Mouse (Mus musculus): ENCODE measurements at regions not wholly inside any gene's neighbourhood (a gene's known extent, or its start where the extent isn't known, plus 50 kb on each side); places are given as distances from the start of the nearest gene placed in this dataset.
A peak's percentile ranks its signal among the peaks of the same experiment; 100 is the strongest.

DNA sequence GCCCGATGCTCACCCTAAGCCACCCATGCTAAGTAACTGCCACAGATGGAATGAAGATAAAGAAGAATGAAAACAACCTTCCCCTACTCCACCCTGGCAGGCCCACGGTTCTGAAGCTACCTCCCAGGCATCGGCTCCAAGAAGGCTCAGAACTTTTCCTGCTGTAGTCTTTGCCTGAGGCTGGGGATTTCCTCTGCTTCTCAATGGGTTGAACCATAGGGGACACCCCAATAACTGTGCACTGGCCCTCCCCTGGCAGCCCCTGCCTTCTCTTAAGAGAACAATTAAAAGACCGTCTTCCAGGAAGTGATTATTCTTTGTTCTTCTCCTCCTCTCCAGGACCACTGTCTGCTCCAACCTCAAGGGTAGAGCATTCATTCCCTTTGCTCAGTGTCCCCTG is 191.9 kb downstream of the Maf start:
- Histone ChIP-seq H3K9ac (no peak overlapping the region), H3K9me3 (no peaks in the 10 kb centered on the region), H3K27me3 (no peaks in the 10 kb centered on the region), H3K27ac (no peak overlapping the region), H3K4me1 (no peaks in the 10 kb centered on the region), H3K36me3 (no peaks in the 10 kb centered on the region), H3K4me2 (no peak overlapping the region), H3K4me3 (no peak overlapping the region)
- ATAC-seq (ENCODE audit: borderline replicate concordance, extremely low read depth, low FRiP score, low TSS enrichment) = no peak
- WGBS = 53% methylated on average over 4 of the region's 4 CpGs

- no peaks in the 10 kb centered on the region for H3K4me1 ChIP-seq
- no peak overlapping the region for H3K4me2 ChIP-seq
- 63% methylated on average over 3 of the region's 3 CpGs for WGBS
- H3K9me3 ChIP-seq = no peaks in the 10 kb centered on the region
- H3K36me3 ChIP-seq = no peaks in the 10 kb centered on the region
- no peak overlapping the region for H3K27ac ChIP-seq
- no peak overlapping the region for H3K9ac ChIP-seq
- ATAC-seq (ENCODE audit: borderline replicate concordance, extremely low read depth, low FRiP score, low TSS enrichment) = no peak
- H3K27me3 ChIP-seq = no peaks in the 10 kb centered on the region
- H3K4me3 ChIP-seq = no peak overlapping the region
These were observed 193.1 kb downstream of the Maf start for GRCm38 (mm10) chr8:115514485-115514884.

DNA sequence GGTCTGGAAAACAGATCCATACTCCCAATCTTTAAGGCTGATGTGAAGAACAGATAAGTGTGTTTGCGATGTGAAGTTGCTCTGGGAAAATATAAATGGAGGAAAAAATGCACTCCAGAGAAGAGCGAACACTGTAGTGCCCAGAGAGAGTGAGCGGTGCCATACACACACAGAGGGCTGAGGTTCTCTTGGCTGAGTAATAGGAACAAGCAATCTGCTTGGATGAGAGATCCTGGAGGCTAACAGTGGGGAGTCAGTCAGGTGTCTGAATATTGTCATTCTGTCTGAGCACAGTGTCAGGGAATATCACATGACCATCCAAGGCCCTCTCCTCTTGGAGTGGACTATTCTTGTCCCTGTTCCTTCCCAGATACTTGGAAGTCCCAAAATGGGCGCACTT is 200.4 kb downstream of the Maf start:
- 83% methylated on average over 4 of the region's 4 CpGs for WGBS
- H3K9me3 ChIP-seq = no peaks in the 10 kb centered on the region
- H3K4me3 ChIP-seq = no peak overlapping the region
- no peak for ATAC-seq (ENCODE audit: borderline replicate concordance, extremely low read depth, low FRiP score, low TSS enrichment)
- no peaks in the 10 kb centered on the region for H3K36me3 ChIP-seq
- H3K4me2 ChIP-seq = no peak overlapping the region
- H3K27me3 ChIP-seq = no peaks in the 10 kb centered on the region
- H3K27ac ChIP-seq = no peak overlapping the region
- H3K9ac ChIP-seq = no peak overlapping the region
- H3K4me1 ChIP-seq = no peaks in the 10 kb centered on the region

- no peak for ATAC-seq (ENCODE audit: borderline replicate concordance, extremely low read depth, low FRiP score, low TSS enrichment)
- H3K4me2 ChIP-seq = no peak overlapping the region
- no peaks in the 10 kb centered on the region for H3K4me1 ChIP-seq
- no peaks in the 10 kb centered on the region for H3K9me3 ChIP-seq
- no peaks in the 10 kb centered on the region for H3K36me3 ChIP-seq
- 63% methylated on average over 10 of the region's 10 CpGs for WGBS
- no peaks in the 10 kb centered on the region for H3K27me3 ChIP-seq
- H3K9ac ChIP-seq = no peak overlapping the region
- H3K27ac ChIP-seq = no peak overlapping the region
- H3K4me3 ChIP-seq = no peak overlapping the region
These were observed 200.9 kb downstream of the Maf start for GRCm38 (mm10) chr8:115506741-115507140.

DNA sequence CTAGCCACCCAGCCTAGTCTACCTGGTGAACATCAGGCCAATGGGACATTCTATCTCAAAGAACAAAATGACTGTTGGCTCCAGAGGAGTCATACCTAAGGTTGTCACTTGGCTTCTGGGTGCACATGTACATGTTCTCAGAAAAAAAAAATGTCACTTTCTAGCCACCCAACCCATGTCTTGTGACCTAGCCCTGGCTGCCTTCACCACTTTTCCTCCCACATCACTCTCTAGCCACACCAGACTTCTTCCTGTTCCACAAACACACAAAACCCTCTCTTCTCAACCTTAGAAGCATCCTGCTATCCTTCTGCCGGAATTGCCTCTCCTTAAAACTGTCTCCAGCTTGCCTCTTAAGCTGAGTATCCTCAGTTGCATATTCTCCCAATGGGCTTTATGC is 211.6 kb downstream of the Maf start:
- H3K9me3 ChIP-seq = no peaks in the 10 kb centered on the region
- H3K27me3 ChIP-seq = no peaks in the 10 kb centered on the region
- H3K4me2 ChIP-seq = no peak overlapping the region
- H3K27ac ChIP-seq = no peak overlapping the region
- ATAC-seq (ENCODE audit: borderline replicate concordance, extremely low read depth, low FRiP score, low TSS enrichment) = no peak
- H3K36me3 ChIP-seq = no peaks in the 10 kb centered on the region
- no peaks in the 10 kb centered on the region for H3K4me1 ChIP-seq
- 79% methylated on average over 1 of the region's 1 CpGs for WGBS
- H3K4me3 ChIP-seq = no peak overlapping the region
- no peak overlapping the region for H3K9ac ChIP-seq

DNA sequence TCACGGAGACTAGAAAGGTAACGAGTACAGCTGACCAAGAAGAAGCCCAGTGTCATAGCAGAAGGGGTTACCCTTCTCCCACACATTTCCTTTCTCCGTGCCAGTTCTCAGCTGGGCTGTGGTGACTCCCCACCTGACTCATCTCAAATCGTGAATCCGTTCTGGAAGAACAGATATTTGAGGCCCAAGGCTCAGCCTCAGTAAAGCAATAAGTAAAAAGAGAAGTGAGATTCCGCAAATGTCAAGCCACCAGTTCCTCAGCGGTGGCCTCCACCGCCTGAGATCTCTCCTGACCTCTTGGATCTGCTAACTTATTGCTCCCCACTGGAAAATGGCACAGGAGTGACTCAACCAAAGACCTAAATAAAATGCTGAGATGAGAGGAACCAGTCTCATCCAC is 213.2 kb downstream of the Maf start:
- no peaks in the 10 kb centered on the region for H3K9me3 ChIP-seq
- H3K4me1 ChIP-seq = no peaks in the 10 kb centered on the region
- no peak for ATAC-seq (ENCODE audit: borderline replicate concordance, extremely low read depth, low FRiP score, low TSS enrichment)
- H3K27ac ChIP-seq = no peak overlapping the region
- 84% methylated on average over 8 of the region's 8 CpGs for WGBS
- no peak overlapping the region for H3K4me3 ChIP-seq
- no peaks in the 10 kb centered on the region for H3K27me3 ChIP-seq
- H3K36me3 ChIP-seq = no peaks in the 10 kb centered on the region
- no peak overlapping the region for H3K9ac ChIP-seq
- no peak overlapping the region for H3K4me2 ChIP-seq

DNA sequence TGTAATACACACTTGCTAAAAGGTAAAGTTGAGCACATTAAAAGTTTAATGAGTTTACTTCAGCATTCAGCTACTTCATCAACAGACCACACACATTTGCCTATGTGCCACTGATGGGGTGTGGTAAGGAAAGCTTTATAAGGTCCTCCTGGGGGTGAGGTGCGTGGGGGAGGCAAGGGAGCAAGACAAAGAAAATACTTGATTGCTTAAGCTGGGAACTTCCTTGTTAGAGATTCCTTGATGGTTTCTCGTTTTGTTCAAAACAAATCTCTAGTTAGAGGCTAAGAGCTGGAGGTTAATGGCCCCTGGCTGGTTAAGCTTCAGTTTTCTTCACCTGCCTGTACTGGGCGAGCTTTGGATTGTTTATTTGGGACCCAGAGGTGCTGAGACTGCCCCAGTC is 220.7 kb downstream of the Maf start:
- Histone ChIP-seq H3K36me3 (no peaks in the 10 kb centered on the region), H3K27me3 (no peaks in the 10 kb centered on the region)
- 37% methylated on average over 3 of the region's 3 CpGs for WGBS

GRCm38 (mm10) chr8:115481136-115481535 is 226.5 kb downstream of the Maf start:
- 52% methylated on average over 7 of the region's 7 CpGs for WGBS
- ATAC-seq (ENCODE audit: borderline replicate concordance, extremely low read depth, low FRiP score, low TSS enrichment) = no peak

More for the DNA sequence above, 220.7 kb downstream of the Maf start:
- Histone ChIP-seq H3K4me1 (no peaks in the 10 kb centered on the region), H3K4me2 (no peak overlapping the region), H3K9me3 (no peaks in the 10 kb centered on the region), H3K9ac (no peak overlapping the region), H3K27ac (no peak overlapping the region), H3K4me3 (no peak overlapping the region)
- ATAC-seq (ENCODE audit: borderline replicate concordance, extremely low read depth, low FRiP score, low TSS enrichment) = no peak

GRCm38 (mm10) chr8:115478406-115479060 is 229.1 kb downstream of the Maf start:
- H3K4me3 ChIP-seq = no peak overlapping the region
- H3K9ac ChIP-seq = no peak overlapping the region
- no peaks in the 10 kb centered on the region for H3K9me3 ChIP-seq
- H3K36me3 ChIP-seq = no peaks in the 10 kb centered on the region
- 44% methylated on average over 11 of the region's 11 CpGs for WGBS
- no peak overlapping the region for H3K27ac ChIP-seq
- no peak overlapping the region for H3K4me2 ChIP-seq
- no peaks in the 10 kb centered on the region for H3K4me1 ChIP-seq
- peak; percentile 51; the same call in 1 of the 2 replicates for ATAC-seq (ENCODE audit: borderline replicate concordance, extremely low read depth, low FRiP score, low TSS enrichment)
- H3K27me3 ChIP-seq = no peaks in the 10 kb centered on the region; the same call in 1 of the 2 replicates

More at GRCm38 (mm10) chr8:115481136-115481535, 226.5 kb downstream of the Maf start:
- Histone ChIP-seq H3K9me3 (no peaks in the 10 kb centered on the region), H3K4me1 (no peaks in the 10 kb centered on the region), H3K27me3 (no peaks in the 10 kb centered on the region; the same call in 1 of the 2 replicates), H3K4me3 (no peak overlapping the region), H3K36me3 (no peaks in the 10 kb centered on the region), H3K9ac (no peak overlapping the region), H3K4me2 (no peak overlapping the region), H3K27ac (no peak overlapping the region)

DNA sequence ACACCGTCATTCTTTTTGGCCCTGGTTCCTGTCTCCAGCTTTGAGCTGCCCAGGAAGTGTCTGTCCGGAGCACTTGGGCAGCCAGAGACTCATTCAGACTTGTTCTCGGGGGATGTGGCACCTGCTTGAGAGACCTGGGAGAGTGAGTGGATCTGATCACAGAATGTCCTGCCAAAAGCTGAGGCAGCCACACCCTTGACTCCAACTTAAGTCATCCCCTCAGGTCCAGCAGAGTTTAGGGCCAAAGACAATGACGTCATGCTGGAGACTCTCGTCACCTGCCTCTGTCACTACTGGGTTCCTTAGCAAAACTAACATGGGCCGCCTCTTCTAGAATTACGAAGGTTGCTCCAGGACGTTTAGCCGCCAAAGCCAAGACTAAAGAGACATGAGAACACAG is 231.5 kb downstream of the Maf start:
- H3K36me3 ChIP-seq = no peaks in the 10 kb centered on the region
- no peak for ATAC-seq (ENCODE audit: borderline replicate concordance, extremely low read depth, low FRiP score, low TSS enrichment)
- H3K27ac ChIP-seq = no peak overlapping the region
- H3K27me3 ChIP-seq = no peaks in the 10 kb centered on the region; the same call in 1 of the 2 replicates
- H3K4me1 ChIP-seq = no peaks in the 10 kb centered on the region
- H3K4me3 ChIP-seq = no peak overlapping the region
- no peak overlapping the region for H3K9ac ChIP-seq
- H3K4me2 ChIP-seq = no peak overlapping the region
- no peaks in the 10 kb centered on the region for H3K9me3 ChIP-seq
- 79% methylated on average over 9 of the region's 9 CpGs for WGBS

DNA sequence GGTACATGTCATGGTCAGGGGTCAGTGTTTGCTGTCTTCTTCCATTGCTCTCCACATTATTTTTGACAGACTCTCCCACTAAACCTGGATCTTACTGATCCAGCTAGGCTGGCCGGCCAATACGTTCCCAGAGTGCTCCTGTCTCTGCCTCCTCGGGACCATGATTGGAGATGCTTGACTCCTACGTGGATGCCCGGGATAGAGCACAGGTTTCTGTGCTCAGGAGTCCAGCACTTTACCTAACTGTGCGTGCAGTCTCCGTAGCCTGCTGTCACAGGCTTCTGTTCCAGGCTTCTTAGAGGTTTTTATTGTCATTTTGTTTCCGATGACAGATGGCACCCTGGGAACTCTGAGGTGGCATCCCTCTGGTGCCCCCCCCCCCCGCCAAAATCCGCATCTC is 232.4 kb downstream of the Maf start:
- Histone ChIP-seq H3K4me3 (no peak overlapping the region), H3K27ac (no peak overlapping the region), H3K36me3 (no peaks in the 10 kb centered on the region), H3K4me2 (no peak overlapping the region), H3K9me3 (no peaks in the 10 kb centered on the region), H3K4me1 (no peaks in the 10 kb centered on the region), H3K9ac (no peak overlapping the region), H3K27me3 (peaks cover 7% of the 10 kb centered on the region; the same call in 1 of the 2 replicates)
- 87% methylated on average over 10 of the region's 10 CpGs for WGBS
- ATAC-seq (ENCODE audit: borderline replicate concordance, extremely low read depth, low FRiP score, low TSS enrichment) = no peak

DNA sequence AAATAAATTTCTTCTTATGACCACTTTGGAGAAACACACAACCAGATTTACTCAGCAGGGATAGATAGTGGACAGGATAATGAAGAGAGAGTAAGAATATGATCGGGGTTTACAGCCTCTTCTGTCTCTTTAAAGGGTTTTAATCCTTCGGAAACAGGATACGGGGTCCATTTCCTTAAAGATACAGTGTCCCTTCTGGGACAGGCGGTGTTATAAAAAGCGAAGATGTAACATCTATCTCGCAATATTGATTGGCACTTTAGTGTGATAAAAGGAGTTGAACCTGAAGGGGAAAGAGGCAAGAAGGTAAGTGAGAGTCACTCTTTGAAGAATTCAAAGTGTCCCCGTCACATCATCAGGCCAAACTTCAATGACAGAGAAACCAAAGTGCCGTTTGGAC is 233.6 kb downstream of the Maf start:
- no peaks in the 10 kb centered on the region for H3K36me3 ChIP-seq
- no peak overlapping the region for H3K27ac ChIP-seq
- peaks cover 10% of the 10 kb centered on the region; the same call in 1 of the 2 replicates for H3K27me3 ChIP-seq
- no peaks in the 10 kb centered on the region for H3K9me3 ChIP-seq
- 51% methylated on average over 8 of the region's 8 CpGs for WGBS
- H3K4me1 ChIP-seq = no peaks in the 10 kb centered on the region
- no peak overlapping the region for H3K4me3 ChIP-seq
- ATAC-seq (ENCODE audit: borderline replicate concordance, extremely low read depth, low FRiP score, low TSS enrichment) = no peak
- H3K4me2 ChIP-seq = peak overlapping the region; percentile 16
- no peak overlapping the region for H3K9ac ChIP-seq

DNA sequence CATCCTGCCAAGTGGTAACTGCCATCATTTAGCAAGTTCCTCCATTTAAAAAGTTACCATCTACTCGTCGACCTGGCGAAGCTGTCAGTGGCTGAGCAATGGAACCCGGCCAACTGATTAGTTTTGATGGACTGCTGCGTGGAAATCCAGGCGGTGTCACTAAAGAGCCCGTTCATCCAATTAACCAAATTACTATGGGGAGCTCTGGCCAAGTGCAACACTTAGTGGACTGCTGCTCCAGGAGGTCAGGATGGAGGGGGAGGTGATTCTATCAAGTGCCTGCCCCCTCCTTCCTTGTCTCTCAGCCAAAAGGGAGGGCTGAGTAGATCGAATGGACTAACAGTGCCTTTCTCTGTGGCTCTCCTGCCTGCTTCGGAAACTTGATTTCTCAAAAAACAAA is 241.0 kb downstream of the Maf start:
- peaks cover 50% of the 10 kb centered on the region for H3K27me3 ChIP-seq
- 36% methylated on average over 9 of the region's 9 CpGs for WGBS
- no peaks in the 10 kb centered on the region for H3K9me3 ChIP-seq
- H3K27ac ChIP-seq = no peak overlapping the region
- H3K4me2 ChIP-seq = no peak overlapping the region; the same call in 1 of the 2 replicates
- no peak overlapping the region for H3K4me3 ChIP-seq
- no peak overlapping the region for H3K9ac ChIP-seq
- no peak for ATAC-seq (ENCODE audit: borderline replicate concordance, extremely low read depth, low FRiP score, low TSS enrichment)
- peaks cover 14% of the 10 kb centered on the region; the same call in 1 of the 2 replicates for H3K4me1 ChIP-seq
- no peaks in the 10 kb centered on the region for H3K36me3 ChIP-seq
